Mouse (Mus musculus): Measurements from ENCODE around the gene Frzb.

Frzb gene

DNA sequence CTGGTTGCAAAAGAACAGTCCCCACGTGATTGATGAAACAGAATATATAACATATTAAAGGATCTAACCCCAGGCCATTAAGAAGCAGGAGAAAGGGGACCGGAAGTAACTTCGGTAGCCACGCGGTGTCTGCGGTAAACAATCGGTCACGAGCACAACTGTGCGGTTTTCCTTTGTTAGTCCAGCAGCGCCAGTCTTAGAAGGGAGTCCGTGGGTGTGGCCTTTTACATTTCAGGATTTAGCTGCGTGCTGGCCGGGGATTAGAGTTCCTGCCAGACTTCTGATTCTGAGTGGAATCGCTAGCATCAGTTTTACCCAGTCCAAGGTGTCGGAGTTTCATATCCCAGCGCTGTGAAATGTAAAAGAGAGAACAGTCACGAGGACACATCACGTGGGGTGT, 34.3 kb downstream of the Frzb start:
- H3K4me3 ChIP-seq (replicated peaks; ENCODE audit: low read length) = no peak overlapping the region
- H3K27me3 ChIP-seq (ENCODE audit: insufficient read depth, low read length) = no peaks in the 10 kb centered on the region
- peaks cover 9% of the 10 kb centered on the region for H3K4me1 ChIP-seq (replicated peaks; ENCODE audit: low read depth, low read length)
- TF ChIP-seq NANOG (IDR thresholded peaks at IDR 0.05; ENCODE audit: borderline replicate concordance, low read length) (no peak), CTCF (conservative IDR thresholded peaks at IDR 0.05; ENCODE audit: low read length) (no peak), POU5F1 (IDR thresholded peaks at IDR 0.05; ENCODE audit: borderline replicate concordance, low read length) (no peak)
- no peaks in the 10 kb centered on the region for H3K36me3 ChIP-seq (ENCODE audit: insufficient read depth, low read length)
- H3K9me3 ChIP-seq (ENCODE audit: low read length) = no peaks in the 10 kb centered on the region

DNA sequence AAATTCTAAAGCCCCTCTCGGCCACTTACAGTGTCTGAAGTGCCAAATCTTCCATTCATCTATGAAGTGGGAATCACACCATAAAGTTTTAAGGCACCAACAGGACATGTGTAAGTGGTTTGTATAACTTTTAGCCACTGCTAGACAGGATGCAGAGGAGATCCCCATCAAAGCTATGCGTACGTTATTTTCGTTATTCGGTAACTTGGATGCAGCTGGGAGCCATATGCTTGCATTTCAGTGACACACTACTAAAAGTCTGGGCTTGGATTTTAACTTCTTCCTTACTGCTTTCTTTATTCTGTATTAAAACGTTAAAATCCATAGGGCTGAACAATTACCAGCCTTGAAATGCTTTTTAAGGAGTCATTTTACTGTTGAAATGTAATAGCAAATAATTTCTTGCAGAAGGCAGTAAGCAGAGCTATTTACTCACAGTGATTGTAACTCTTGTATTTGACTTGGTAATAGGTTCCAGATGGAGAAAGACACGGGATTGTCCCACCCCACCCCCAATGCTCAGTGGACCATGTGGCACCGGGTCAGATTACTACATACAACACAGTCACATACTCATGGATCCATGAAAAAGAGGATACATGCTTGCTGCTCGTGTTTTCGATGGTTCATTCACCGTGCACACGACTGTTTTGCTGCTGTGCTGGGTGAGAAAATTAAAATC, 37.4 kb downstream of the Frzb start:
- Histone ChIP-seq H3K9me3 (ENCODE audit: low read length) (no peaks in the 10 kb centered on the region), H3K4me1 (replicated peaks; ENCODE audit: low read depth, low read length) (peaks cover 15% of the 10 kb centered on the region), H3K4me3 (replicated peaks; ENCODE audit: low read length) (no peak overlapping the region), H3K36me3 (ENCODE audit: insufficient read depth, low read length) (no peaks in the 10 kb centered on the region), H3K27me3 (ENCODE audit: insufficient read depth, low read length) (no peaks in the 10 kb centered on the region)
- TF ChIP-seq POU5F1 (IDR thresholded peaks at IDR 0.05; ENCODE audit: borderline replicate concordance, low read length) (no peak), NANOG (IDR thresholded peaks at IDR 0.05; ENCODE audit: borderline replicate concordance, low read length) (no peak), CTCF (conservative IDR thresholded peaks at IDR 0.05; ENCODE audit: low read length) (no peak)

DNA sequence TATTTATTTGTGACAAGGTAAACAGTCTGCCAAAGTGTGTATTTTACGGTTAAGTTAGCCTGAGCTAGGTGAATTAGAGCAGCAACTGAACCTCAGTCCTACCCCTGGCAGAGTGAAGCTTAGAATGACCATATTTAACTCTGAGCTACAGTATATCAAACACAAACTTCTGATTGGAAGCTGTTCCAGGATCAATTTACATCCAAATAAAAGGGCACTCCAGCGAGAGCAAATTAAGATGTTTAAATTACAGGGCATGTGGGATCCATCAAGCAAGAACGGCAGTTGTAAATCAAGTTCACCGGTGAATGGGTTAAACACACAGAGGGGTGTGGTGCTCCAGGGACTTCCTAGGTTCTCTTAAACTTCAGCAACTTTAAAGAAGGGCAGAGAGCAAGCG, 42.7 kb downstream of the Frzb start:
- no peaks in the 10 kb centered on the region for H3K27me3 ChIP-seq (ENCODE audit: insufficient read depth, low read length)
- H3K9me3 ChIP-seq (ENCODE audit: low read length) = no peaks in the 10 kb centered on the region
- H3K4me3 ChIP-seq (replicated peaks; ENCODE audit: low read length) = no peak overlapping the region
- no peaks in the 10 kb centered on the region for H3K36me3 ChIP-seq (ENCODE audit: insufficient read depth, low read length)
- TF ChIP-seq NANOG (IDR thresholded peaks at IDR 0.05; ENCODE audit: borderline replicate concordance, low read length) (no peak), CTCF (conservative IDR thresholded peaks at IDR 0.05; ENCODE audit: low read length) (no peak), POU5F1 (IDR thresholded peaks at IDR 0.05; ENCODE audit: borderline replicate concordance, low read length) (no peak)
- peaks cover 13% of the 10 kb centered on the region; the same call in 1 of the 2 replicates for H3K4me1 ChIP-seq (replicated peaks; ENCODE audit: low read depth, low read length)

DNA sequence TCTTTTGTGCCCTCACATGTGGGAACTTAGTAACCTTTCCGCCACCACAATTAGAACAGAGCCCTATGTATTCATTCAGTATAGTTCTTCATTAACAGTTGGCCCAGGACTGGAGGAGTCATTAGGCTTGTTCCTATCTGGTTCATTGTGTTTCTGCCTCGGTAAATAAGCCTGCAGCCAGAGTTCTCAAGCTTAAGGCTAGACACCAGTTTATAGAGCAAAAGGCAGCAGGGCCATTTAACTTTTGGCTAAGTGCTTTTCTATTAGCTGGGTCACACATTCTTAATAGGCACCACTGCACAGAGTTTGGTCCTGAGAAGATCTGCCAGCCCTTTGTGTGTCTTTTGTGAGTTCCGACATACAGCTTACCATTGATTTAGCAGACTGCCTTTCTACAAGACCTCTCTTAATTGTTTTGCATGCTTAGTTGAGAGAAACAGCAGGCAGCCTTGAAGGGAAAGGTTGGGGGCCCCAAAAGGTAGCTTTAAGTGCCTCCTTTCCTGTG, 48.8 kb downstream of the Frzb start:
- Histone ChIP-seq H3K4me3 (replicated peaks; ENCODE audit: low read length) (no peak overlapping the region), H3K9me3 (ENCODE audit: low read length) (no peaks in the 10 kb centered on the region), H3K36me3 (ENCODE audit: insufficient read depth, low read length) (no peaks in the 10 kb centered on the region), H3K4me1 (replicated peaks; ENCODE audit: low read depth, low read length) (no peaks in the 10 kb centered on the region), H3K27me3 (ENCODE audit: insufficient read depth, low read length) (no peaks in the 10 kb centered on the region)
- TF ChIP-seq NANOG (IDR thresholded peaks at IDR 0.05; ENCODE audit: borderline replicate concordance, low read length) = no peak
- TF ChIP-seq POU5F1 (IDR thresholded peaks at IDR 0.05; ENCODE audit: borderline replicate concordance, low read length) = no peak
- TF ChIP-seq CTCF (conservative IDR thresholded peaks at IDR 0.05; ENCODE audit: low read length) = no peak

DNA sequence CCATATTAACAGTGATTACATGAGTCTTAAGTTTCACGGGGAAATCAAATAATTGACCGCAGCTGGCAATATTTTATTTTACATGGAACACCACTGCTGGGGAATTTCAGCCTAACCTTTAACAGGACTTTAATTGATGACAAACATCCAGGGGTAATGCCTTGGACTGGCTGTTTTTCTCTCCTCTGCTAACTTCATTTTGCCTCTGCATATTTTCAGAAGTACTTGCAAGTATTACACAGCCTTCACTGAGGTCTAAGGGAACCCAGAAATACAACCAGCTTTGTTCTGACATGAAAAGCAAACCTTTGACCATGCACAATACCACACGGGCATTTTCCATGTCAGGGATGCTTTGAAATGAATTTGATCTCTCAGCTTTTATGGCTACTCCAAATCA, 50.6 kb downstream of the Frzb start:
- H3K4me1 ChIP-seq (replicated peaks; ENCODE audit: low read depth, low read length) = no peaks in the 10 kb centered on the region
- TF ChIP-seq NANOG (IDR thresholded peaks at IDR 0.05; ENCODE audit: borderline replicate concordance, low read length) (no peak), CTCF (conservative IDR thresholded peaks at IDR 0.05; ENCODE audit: low read length) (no peak), POU5F1 (IDR thresholded peaks at IDR 0.05; ENCODE audit: borderline replicate concordance, low read length) (no peak)
- no peak overlapping the region for H3K4me3 ChIP-seq (replicated peaks; ENCODE audit: low read length)
- no peaks in the 10 kb centered on the region for H3K36me3 ChIP-seq (ENCODE audit: insufficient read depth, low read length)
- H3K9me3 ChIP-seq (ENCODE audit: low read length) = no peaks in the 10 kb centered on the region
- no peaks in the 10 kb centered on the region for H3K27me3 ChIP-seq (ENCODE audit: insufficient read depth, low read length)

DNA sequence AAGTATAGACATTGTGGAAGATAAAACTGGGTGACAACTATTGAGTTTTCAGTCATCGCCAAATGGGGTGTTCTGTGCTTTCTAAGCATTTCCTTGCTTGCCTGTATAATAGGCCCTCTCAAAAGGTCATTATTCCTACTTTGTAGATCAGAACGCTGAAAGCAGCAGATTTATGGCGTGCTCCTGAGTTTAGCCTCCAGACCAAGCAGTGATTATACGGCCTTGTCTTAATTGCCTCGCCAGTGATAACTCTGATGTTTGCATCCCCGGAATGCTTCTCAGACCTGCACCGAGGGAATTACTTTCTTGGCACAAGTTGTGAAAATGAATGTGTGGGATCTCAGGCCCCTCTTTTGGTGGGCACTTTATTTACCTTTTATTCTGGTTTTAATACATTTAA, 51.4 kb downstream of the Frzb start:
- Histone ChIP-seq H3K36me3 (ENCODE audit: insufficient read depth, low read length) (no peaks in the 10 kb centered on the region), H3K27me3 (ENCODE audit: insufficient read depth, low read length) (no peaks in the 10 kb centered on the region), H3K4me1 (replicated peaks; ENCODE audit: low read depth, low read length) (no peaks in the 10 kb centered on the region), H3K4me3 (replicated peaks; ENCODE audit: low read length) (no peak overlapping the region), H3K9me3 (ENCODE audit: low read length) (peaks cover 5% of the 10 kb centered on the region)
- TF ChIP-seq NANOG (IDR thresholded peaks at IDR 0.05; ENCODE audit: borderline replicate concordance, low read length) = no peak
- TF ChIP-seq POU5F1 (IDR thresholded peaks at IDR 0.05; ENCODE audit: borderline replicate concordance, low read length) = no peak
- TF ChIP-seq CTCF (conservative IDR thresholded peaks at IDR 0.05; ENCODE audit: low read length) = no peak

DNA sequence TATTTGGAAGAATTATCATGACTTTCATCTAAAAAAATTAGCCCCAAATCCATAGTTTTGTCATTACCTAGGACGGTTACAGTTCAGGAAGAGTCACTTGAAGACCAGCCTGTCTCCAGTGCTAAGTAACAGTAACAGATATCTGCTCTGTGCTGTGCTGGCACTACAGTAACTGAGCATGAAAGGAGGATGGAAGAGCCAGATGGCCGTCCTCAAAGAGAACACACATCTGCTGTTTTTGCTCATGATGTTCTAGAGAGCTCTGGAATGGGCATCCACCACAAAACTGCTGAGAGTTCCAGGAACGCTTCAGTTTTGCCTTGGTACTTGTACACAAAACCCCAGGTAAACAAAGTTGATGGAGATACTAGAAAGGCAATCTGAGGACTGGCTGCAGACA, 59.1 kb downstream of the Frzb start:
- H3K9me3 ChIP-seq (ENCODE audit: low read length) = peaks cover 5% of the 10 kb centered on the region
- no peak for TF ChIP-seq NANOG (IDR thresholded peaks at IDR 0.05; ENCODE audit: borderline replicate concordance, low read length)
- no peak for TF ChIP-seq POU5F1 (IDR thresholded peaks at IDR 0.05; ENCODE audit: borderline replicate concordance, low read length)
- no peak for TF ChIP-seq CTCF (conservative IDR thresholded peaks at IDR 0.05; ENCODE audit: low read length)
- H3K27me3 ChIP-seq (ENCODE audit: insufficient read depth, low read length) = peaks cover 4% of the 10 kb centered on the region
- H3K36me3 ChIP-seq (ENCODE audit: insufficient read depth, low read length) = no peaks in the 10 kb centered on the region
- no peak overlapping the region for H3K4me3 ChIP-seq (replicated peaks; ENCODE audit: low read length)
- H3K4me1 ChIP-seq (replicated peaks; ENCODE audit: low read depth, low read length) = no peaks in the 10 kb centered on the region

DNA sequence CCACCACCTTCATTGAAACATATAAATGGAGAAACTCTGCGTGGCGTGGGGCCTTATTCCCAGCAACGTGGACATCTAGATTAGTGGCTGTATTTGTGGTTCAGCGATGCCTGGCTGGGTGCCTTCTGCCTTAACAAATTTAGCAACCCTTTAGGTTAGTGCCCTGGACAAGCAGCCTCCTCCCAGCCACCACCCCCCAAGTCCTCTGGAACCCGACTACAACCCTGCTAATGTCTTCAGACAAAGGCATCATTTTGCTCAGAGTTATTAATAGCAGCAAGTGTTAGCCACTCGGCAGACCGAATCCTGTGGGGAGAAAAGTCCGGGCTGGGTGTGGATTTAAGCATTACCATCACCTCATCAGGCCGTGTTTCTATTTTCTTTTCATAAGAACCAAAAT, 59.8 kb downstream of the Frzb start:
- Histone ChIP-seq H3K27me3 (ENCODE audit: insufficient read depth, low read length) (peaks cover 4% of the 10 kb centered on the region), H3K4me1 (replicated peaks; ENCODE audit: low read depth, low read length) (no peaks in the 10 kb centered on the region), H3K36me3 (ENCODE audit: insufficient read depth, low read length) (no peaks in the 10 kb centered on the region), H3K4me3 (replicated peaks; ENCODE audit: low read length) (no peak overlapping the region), H3K9me3 (ENCODE audit: low read length) (peaks cover 5% of the 10 kb centered on the region)
- no peak for TF ChIP-seq NANOG (IDR thresholded peaks at IDR 0.05; ENCODE audit: borderline replicate concordance, low read length)
- TF ChIP-seq CTCF (conservative IDR thresholded peaks at IDR 0.05; ENCODE audit: low read length) = no peak
- no peak for TF ChIP-seq POU5F1 (IDR thresholded peaks at IDR 0.05; ENCODE audit: borderline replicate concordance, low read length)

DNA sequence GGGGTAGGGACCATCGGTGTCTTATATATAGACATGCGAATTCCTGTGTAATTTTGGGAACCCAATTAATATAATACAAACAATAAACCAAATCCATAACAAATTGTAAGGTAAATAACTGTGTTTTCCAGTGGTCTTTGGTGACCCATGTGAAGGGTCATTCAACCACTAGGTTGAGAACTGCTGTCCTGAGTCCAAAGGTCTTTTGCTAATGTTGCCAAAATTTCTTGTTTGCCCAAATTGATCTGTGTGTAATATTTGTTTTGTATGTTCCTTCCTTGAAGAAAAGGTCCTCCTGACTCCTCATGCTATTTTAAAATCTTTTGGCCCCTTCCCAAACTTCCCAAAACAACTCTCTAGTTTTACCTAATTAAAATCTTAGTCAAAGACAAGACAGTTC, 61.2 kb downstream of the Frzb start:
- TF ChIP-seq NANOG (IDR thresholded peaks at IDR 0.05; ENCODE audit: borderline replicate concordance, low read length) = no peak
- TF ChIP-seq CTCF (conservative IDR thresholded peaks at IDR 0.05; ENCODE audit: low read length) = no peak
- TF ChIP-seq POU5F1 (IDR thresholded peaks at IDR 0.05; ENCODE audit: borderline replicate concordance, low read length) = no peak
- H3K36me3 ChIP-seq (ENCODE audit: insufficient read depth, low read length) = no peaks in the 10 kb centered on the region
- H3K4me3 ChIP-seq (replicated peaks; ENCODE audit: low read length) = no peak overlapping the region
- H3K4me1 ChIP-seq (replicated peaks; ENCODE audit: low read depth, low read length) = no peaks in the 10 kb centered on the region
- peaks cover 4% of the 10 kb centered on the region for H3K27me3 ChIP-seq (ENCODE audit: insufficient read depth, low read length)
- H3K9me3 ChIP-seq (ENCODE audit: low read length) = peaks cover under 1% of the 10 kb centered on the region

Measured in E14TG2a.4 (cell line).